Comparison of ENCODE assay signal across 8 mouse cellular contexts in genomic region chr10:26564462-26564861, GRCm38 (mm10).
DNase-seq lines count a peak whose midpoint lies in the region; ATAC-seq and TF ChIP-seq lines count a peak whose summit lies in the region.

No protein-coding gene starts in this region.

- peak; percentile 39 for DNase-seq in liver
- peak; percentile 32 for DNase-seq in c-Kit-positive CD71-negative TER-119-negative erythroid progenitor cells, embryonic 14.5 days (ENCODE audit: low read depth)
- peak; percentile 11 to 25 for DNase-seq in gastrocnemius, adult 8-10 months (ENCODE audit: low spot score in 2 of 2)
- peak; percentile 18 to 27 for DNase-seq in layer of hippocampus, adult 2 months (ENCODE audit: low spot score in 2 of 2)
- peak; percentile 44 for DNase-seq in lung, postnatal 25 days (ENCODE audit: low spot score)
- peak; percentile 10 for DNase-seq in right cerebral cortex, postnatal 25 days
- DNase-seq in natural killer cell, adult 2 months (ENCODE audit: low spot score in 2 of 2) = no peak

- H3K27ac ChIP-seq in liver, embryonic 12.5 days = no peak overlapping the region
- no peak overlapping the region for H3K27ac ChIP-seq in layer of hippocampus, adult 2 months

- no peak for TF ChIP-seq CTCF in layer of hippocampus, adult 2 months (conservative IDR thresholded peaks at IDR 0.05)

- no peak overlapping the region for H3K4me3 ChIP-seq in liver, embryonic 12.5 days
- peak overlapping the region; percentile 27; the same call in 1 of the 2 replicates for H3K4me3 ChIP-seq in layer of hippocampus, adult 2 months

- 44% methylated on average over 11 of the region's 11 CpGs for WGBS in liver, embryonic 12.5 days (ENCODE audit: insufficient replicate concordance)

- ATAC-seq in liver, embryonic 12.5 days = no peak

- H3K4me2 ChIP-seq in liver, embryonic 12.5 days = no peak overlapping the region

- no peak overlapping the region for H3K9ac ChIP-seq in liver, embryonic 12.5 days

- no peaks in the 10 kb centered on the region for H3K27me3 ChIP-seq in liver, embryonic 12.5 days (replicated peaks)

- no peaks in the 10 kb centered on the region for H3K36me3 ChIP-seq in liver, embryonic 12.5 days

- H3K4me1 ChIP-seq in liver, embryonic 12.5 days = no peaks in the 10 kb centered on the region

- no peaks in the 10 kb centered on the region for H3K9me3 ChIP-seq in liver, embryonic 12.5 days (replicated peaks)

Comparison
In these comparisons a context has a peak if more than half of its experiments do, and no peak if none do; other contexts are left out.
1. DNase-seq: peak in liver (single experiment), c-Kit-positive CD71-negative TER-119-negative erythroid progenitor cells, embryonic 14.5 days (single experiment), gastrocnemius, adult 8-10 months (2 of 2), layer of hippocampus, adult 2 months (2 of 2), lung, postnatal 25 days (single experiment) and right cerebral cortex, postnatal 25 days (single experiment); none in natural killer cell, adult 2 months (0 of 2).